Comparison of ENCODE assay signal across 8 mouse cellular contexts in the genomic region with DNA sequence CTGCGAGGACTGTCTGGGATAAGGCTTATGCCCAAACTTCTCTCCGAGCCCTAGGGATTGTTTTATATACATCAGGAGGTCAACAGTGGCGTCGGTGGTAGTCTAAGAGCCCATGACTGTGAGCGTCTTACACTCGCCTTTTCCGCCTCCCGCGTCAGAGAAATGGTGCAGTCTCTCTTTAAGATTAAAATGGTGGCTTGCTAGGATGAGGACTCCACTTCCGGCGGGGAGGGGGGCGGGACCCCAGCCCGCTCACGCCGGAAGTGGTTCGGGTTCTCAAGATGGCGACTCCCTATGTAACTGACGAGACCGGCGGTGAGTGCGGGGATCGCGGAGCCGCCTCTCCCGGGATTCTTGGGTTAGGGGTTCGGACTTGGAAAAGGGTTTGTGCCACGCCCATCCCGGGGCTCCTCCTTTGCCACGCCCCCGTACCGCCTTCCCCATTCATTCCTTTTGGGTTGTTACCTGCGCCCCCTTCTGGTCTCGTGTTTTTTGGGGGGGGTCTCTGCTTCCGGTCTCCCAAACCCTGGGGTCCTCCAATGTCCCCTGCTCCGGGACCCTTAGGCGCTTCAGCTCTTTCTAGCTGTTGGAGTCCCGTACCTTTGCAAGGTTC. TPM values are rescaled to one million over a fixed set of nuclear protein-coding genes. Genes with fewer than 3 reads are reported as not detected.
DNase-seq lines count a peak whose midpoint lies in the region; ATAC-seq lines count a peak whose summit lies in the region.

No protein-coding gene starts in this region.

- peaks cover 2% of the 10 kb centered on the region; the same call in 1 of the 2 replicates for H3K9me3 ChIP-seq in erythroblast, embryonic 14.5 days (ENCODE audit: control insufficient read depth, low read length)
- H3K9me3 ChIP-seq in heart, embryonic 12.5 days (replicated peaks) = no peaks in the 10 kb centered on the region
- H3K9me3 ChIP-seq in liver, embryonic 12.5 days (replicated peaks) = no peaks in the 10 kb centered on the region
- H3K9me3 ChIP-seq in stomach, embryonic 16.5 days (replicated peaks; ENCODE audit: control insufficient read depth, low read length) = no peaks in the 10 kb centered on the region

- ATAC-seq in heart, embryonic 12.5 days (ENCODE audit: insufficient number of reproducible peaks, low FRiP score) = peak; percentile 86
- peak; percentile 74 for ATAC-seq in liver, embryonic 12.5 days
- peak; percentile 83 for ATAC-seq in stomach, embryonic 16.5 days (ENCODE audit: insufficient read depth, low FRiP score)

- H3K27ac ChIP-seq in heart, embryonic 12.5 days (ENCODE audit: poor library complexity, severe bottlenecking) = peak overlapping the region; percentile 95
- peak overlapping the region; percentile 92 for H3K27ac ChIP-seq in liver, embryonic 12.5 days
- peak overlapping the region; percentile 99 for H3K27ac ChIP-seq in stomach, embryonic 16.5 days (ENCODE audit: low read length)

- H3K27me3 ChIP-seq in erythroblast, embryonic 14.5 days (ENCODE audit: control insufficient read depth) = peaks cover 34% of the 10 kb centered on the region
- H3K27me3 ChIP-seq in heart, embryonic 12.5 days (replicated peaks) = no peaks in the 10 kb centered on the region
- H3K27me3 ChIP-seq in liver, embryonic 12.5 days (replicated peaks) = peaks cover 27% of the 10 kb centered on the region
- no peaks in the 10 kb centered on the region for H3K27me3 ChIP-seq in stomach, embryonic 16.5 days (ENCODE audit: control insufficient read depth, insufficient read depth, low read length)

- DNase-seq in CD8-positive naive resting alpha-beta T cell, adult 2 months (ENCODE audit: low read depth in 2 of 2, low spot score in 2 of 2) = peak; percentile 62 to 67
- peak; percentile 89 for DNase-seq in brain, embryonic 18.5 days (ENCODE audit: low read depth, low spot score)
- peak; percentile 90 for DNase-seq in kidney, postnatal 10 days
- DNase-seq in natural killer cell, adult 2 months (ENCODE audit: low spot score in 2 of 2) = peak; percentile 68 to 75

- under 1% methylated on average over 37 of the region's 37 CpGs for WGBS in heart, embryonic 12.5 days
- under 1% methylated on average over 37 of the region's 37 CpGs for WGBS in liver, embryonic 12.5 days (ENCODE audit: insufficient replicate concordance)
- under 1% methylated on average over 37 of the region's 37 CpGs for WGBS in stomach, embryonic 16.5 days

- peak overlapping the region; percentile 87 for H3K9ac ChIP-seq in heart, embryonic 12.5 days
- H3K9ac ChIP-seq in liver, embryonic 12.5 days = peak overlapping the region; percentile 85
- peak overlapping the region; percentile 78 for H3K9ac ChIP-seq in stomach, embryonic 16.5 days (ENCODE audit: low read length)

- peak overlapping the region; percentile 94 for H3K4me3 ChIP-seq in erythroblast, embryonic 14.5 days (replicated peaks)
- peak overlapping the region; percentile 82 for H3K4me3 ChIP-seq in heart, embryonic 12.5 days
- H3K4me3 ChIP-seq in liver, embryonic 12.5 days = peak overlapping the region; percentile 88
- peak overlapping the region; percentile 74 for H3K4me3 ChIP-seq in stomach, embryonic 16.5 days (replicated peaks; ENCODE audit: low read length)

- H3K36me3 ChIP-seq in erythroblast, embryonic 14.5 days (ENCODE audit: control insufficient read depth) = peaks cover 24% of the 10 kb centered on the region
- H3K36me3 ChIP-seq in heart, embryonic 12.5 days = peaks cover 11% of the 10 kb centered on the region
- H3K36me3 ChIP-seq in liver, embryonic 12.5 days = peaks cover 16% of the 10 kb centered on the region
- H3K36me3 ChIP-seq in stomach, embryonic 16.5 days (ENCODE audit: control insufficient read depth, insufficient read depth, low read length) = no peaks in the 10 kb centered on the region

- peaks cover 48% of the 10 kb centered on the region for H3K4me1 ChIP-seq in erythroblast, embryonic 14.5 days (ENCODE audit: control insufficient read depth)
- peaks cover 19% of the 10 kb centered on the region for H3K4me1 ChIP-seq in heart, embryonic 12.5 days (replicated peaks)
- peaks cover 58% of the 10 kb centered on the region for H3K4me1 ChIP-seq in liver, embryonic 12.5 days
- H3K4me1 ChIP-seq in stomach, embryonic 16.5 days (ENCODE audit: control insufficient read depth, insufficient read depth, low read length) = peaks cover 24% of the 10 kb centered on the region

- H3K4me2 ChIP-seq in heart, embryonic 12.5 days = peak overlapping the region; percentile 88
- H3K4me2 ChIP-seq in liver, embryonic 12.5 days = peak overlapping the region; percentile 86
- H3K4me2 ChIP-seq in stomach, embryonic 16.5 days (ENCODE audit: low read depth, low read length) = peak overlapping the region; percentile 96

RNA-seq across cellular contexts. Expression of a gene that starts 0.7 kb away (rescaled TPM):
- polyA plus RNA-seq in erythroblast, embryonic 14.5 days (2012) = 10.9 and 11.7 TPM in 2 replicates
- polyA plus RNA-seq in heart, embryonic 12.5 days (2016; fragmentation: Nextera tagmentation; extraction: Ambion mirVana) = 23.1 and 24.0 TPM in 2 replicates
- polyA plus RNA-seq in liver, embryonic 12.5 days (2016; fragmentation: Nextera tagmentation; extraction: Ambion mirVana) = 25.8 and 26.8 TPM in 2 replicates
- polyA plus RNA-seq in stomach, embryonic 16.5 days (2015; fragmentation: Nextera tagmentation; extraction: Ambion mirVana) = 35.0 and 36.2 TPM in 2 replicates

RNA-seq across cellular contexts. Expression of a gene that starts 3.7 kb away (rescaled TPM):
- polyA plus RNA-seq in erythroblast, embryonic 14.5 days (2012) = 0.02 and 0.03 TPM in 2 replicates
- polyA plus RNA-seq in heart, embryonic 12.5 days (2016; fragmentation: Nextera tagmentation; extraction: Ambion mirVana) = 4.4 TPM in 2 replicates
- polyA plus RNA-seq in liver, embryonic 12.5 days (2016; fragmentation: Nextera tagmentation; extraction: Ambion mirVana) = 2.8 TPM in 2 replicates
- 28.2 and 36.1 TPM in 2 replicates for polyA plus RNA-seq in stomach, embryonic 16.5 days (2015; fragmentation: Nextera tagmentation; extraction: Ambion mirVana)

RNA-seq across cellular contexts. Expression of a gene that starts 42.4 kb away (rescaled TPM):
- polyA plus RNA-seq in erythroblast, embryonic 14.5 days (2012) = 0.01 TPM in 1 of 2 replicates, not detected in the other
- polyA plus RNA-seq in heart, embryonic 12.5 days (2016; fragmentation: Nextera tagmentation; extraction: Ambion mirVana) = 0.83 and 0.93 TPM in 2 replicates
- polyA plus RNA-seq in liver, embryonic 12.5 days (2016; fragmentation: Nextera tagmentation; extraction: Ambion mirVana) = 5.5 and 6.8 TPM in 2 replicates
- polyA plus RNA-seq in stomach, embryonic 16.5 days (2015; fragmentation: Nextera tagmentation; extraction: Ambion mirVana) = 2.2 and 3.5 TPM in 2 replicates

RNA-seq across cellular contexts. Expression of a gene that starts 43.5 kb away (rescaled TPM):
- 2.3 and 2.6 TPM in 2 replicates for polyA plus RNA-seq in erythroblast, embryonic 14.5 days (2012)
- 106 and 109 TPM in 2 replicates for polyA plus RNA-seq in heart, embryonic 12.5 days (2016; fragmentation: Nextera tagmentation; extraction: Ambion mirVana)
- polyA plus RNA-seq in liver, embryonic 12.5 days (2016; fragmentation: Nextera tagmentation; extraction: Ambion mirVana) = 82.8 and 84.9 TPM in 2 replicates
- 76.7 and 81.2 TPM in 2 replicates for polyA plus RNA-seq in stomach, embryonic 16.5 days (2015; fragmentation: Nextera tagmentation; extraction: Ambion mirVana)

RNA-seq across cellular contexts. Expression of a gene that starts 44.4 kb away (rescaled TPM):
- polyA plus RNA-seq in erythroblast, embryonic 14.5 days (2012) = not detected in 2 replicates
- polyA plus RNA-seq in heart, embryonic 12.5 days (2016; fragmentation: Nextera tagmentation; extraction: Ambion mirVana) = 0.99 and 1.0 TPM in 2 replicates
- 0.36 and 0.43 TPM in 2 replicates for polyA plus RNA-seq in liver, embryonic 12.5 days (2016; fragmentation: Nextera tagmentation; extraction: Ambion mirVana)
- 1.6 and 3.0 TPM in 2 replicates for polyA plus RNA-seq in stomach, embryonic 16.5 days (2015; fragmentation: Nextera tagmentation; extraction: Ambion mirVana)

Comparison
In these comparisons a context has a peak if more than half of its experiments do, and no peak if none do; other contexts are left out.
1. Peak in every context shown above with its lines: DNase-seq, ATAC-seq, H3K4me3 ChIP-seq and H3K27ac ChIP-seq.